Mouse (Mus musculus): ENCODE data around the gene Gipc3.

DNA sequence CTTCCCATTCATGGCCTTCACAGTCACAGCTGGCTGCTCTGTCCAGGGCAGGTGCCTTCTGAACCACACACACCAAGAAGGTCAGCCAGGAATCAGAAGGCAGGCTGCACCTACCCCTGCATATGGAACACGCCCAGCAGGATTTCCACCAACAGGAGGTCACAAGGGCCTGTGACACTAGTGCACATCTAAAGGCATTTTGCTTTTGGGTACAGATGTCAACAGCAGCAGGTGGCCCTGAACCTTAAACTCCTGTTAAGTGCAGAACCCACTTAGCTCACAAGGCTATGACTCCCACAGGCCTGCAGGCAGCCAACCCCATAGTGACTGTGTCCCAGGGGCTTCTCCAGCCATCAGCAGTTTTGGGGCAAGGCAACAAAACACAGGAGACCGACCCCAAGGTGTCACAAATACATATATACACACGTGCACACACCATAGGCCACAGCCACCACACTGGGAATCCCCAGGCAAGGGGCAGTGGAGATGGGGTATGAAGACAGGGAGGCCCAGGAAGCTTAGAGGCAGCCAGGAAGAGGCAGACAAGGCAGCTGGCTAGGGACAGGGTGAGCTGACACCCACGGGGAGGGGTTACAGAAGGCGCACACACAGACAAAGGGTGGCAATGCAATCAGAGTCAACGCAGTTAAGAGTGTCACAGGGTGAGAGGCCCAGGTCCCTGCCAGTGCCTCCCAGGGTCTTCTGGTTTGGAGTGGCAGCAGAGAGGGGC lies 23.6 kb upstream of the Gipc3 start:
- TF ChIP-seq POLR2A (IDR thresholded peaks at IDR 0.05; ENCODE audit: extremely low read depth, insufficient read depth, low read length), result no peak
- TF ChIP-seq CTCF (IDR thresholded peaks at IDR 0.05; ENCODE audit: low read depth, low read length), result no peak

Measured in liver, adult 2 months (tissue).